Mouse (Mus musculus) ES-E14 (cell line): ENCODE data around the gene Hunk.

ENCODE experiments used
- CHD2 ChIP-seq: IDR thresholded peaks from 2 replicates; pipeline ENCODE4 v1.6.1; 2014; ENCODE audit warnings: mild to moderate bottlenecking, low read depth, low read length, inconsistent platforms
- HCFC1 ChIP-seq: IDR thresholded peaks from 2 replicates; pipeline ENCODE4 v1.6.1; 2012; ENCODE audit warnings: low read length, inconsistent platforms, borderline replicate concordance; ENCODE audit not compliant: insufficient read depth
- ZNF384 ChIP-seq: IDR thresholded peaks from 2 replicates; pipeline ENCODE4 v1.6.1; 2012; ENCODE audit warnings: low read depth, low read length, inconsistent platforms

DNA sequence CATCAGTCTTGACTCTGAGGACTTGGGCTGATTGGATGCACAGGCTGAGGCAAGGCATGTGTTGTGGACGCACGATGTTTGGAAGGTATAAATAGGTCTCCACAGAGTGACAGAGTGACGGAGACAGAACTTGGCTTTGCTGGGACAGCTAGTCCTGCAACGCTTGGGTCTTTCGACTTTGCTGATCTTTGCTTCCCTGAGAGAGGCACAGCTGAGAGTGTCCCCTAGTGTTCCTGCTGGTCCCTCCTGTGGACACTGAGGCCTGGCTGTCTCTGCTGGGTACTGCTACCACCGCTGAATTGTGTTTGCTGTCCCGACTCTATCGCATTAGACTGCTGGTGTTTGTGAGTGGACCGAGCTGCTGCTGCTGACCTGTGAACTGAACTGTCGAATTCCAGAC is 156.6 kb downstream of the Hunk start:
- no peak for TF ChIP-seq ZNF384
- no peak for TF ChIP-seq CHD2
- no peak for TF ChIP-seq HCFC1
